Mouse (Mus musculus) testis, adult 2 months (tissue): ENCODE measurements at regions not wholly inside any gene's neighbourhood (a gene's known extent, or its start where the extent isn't known, plus 50 kb on each side); places are given as distances from the start of the nearest gene placed in this dataset.

ENCODE experiments used
- CTCF ChIP-seq: fragments of 200-500 bp; IDR thresholded peaks from 2 replicates; pipeline ENCODE4 v1.5.1; 2012; ENCODE audit warnings: low read depth, mild to moderate bottlenecking, inconsistent platforms, low read length, moderate library complexity; ENCODE audit not compliant: control insufficient read depth, insufficient read depth, insufficient replicate concordance
- POLR2A ChIP-seq: fragments of 200-500 bp; IDR thresholded peaks from 2 replicates; pipeline ENCODE4 v1.6.1; 2012; ENCODE audit warnings: low read depth, mild to moderate bottlenecking, inconsistent platforms, low read length, moderate library complexity; ENCODE audit not compliant: control insufficient read depth

DNA sequence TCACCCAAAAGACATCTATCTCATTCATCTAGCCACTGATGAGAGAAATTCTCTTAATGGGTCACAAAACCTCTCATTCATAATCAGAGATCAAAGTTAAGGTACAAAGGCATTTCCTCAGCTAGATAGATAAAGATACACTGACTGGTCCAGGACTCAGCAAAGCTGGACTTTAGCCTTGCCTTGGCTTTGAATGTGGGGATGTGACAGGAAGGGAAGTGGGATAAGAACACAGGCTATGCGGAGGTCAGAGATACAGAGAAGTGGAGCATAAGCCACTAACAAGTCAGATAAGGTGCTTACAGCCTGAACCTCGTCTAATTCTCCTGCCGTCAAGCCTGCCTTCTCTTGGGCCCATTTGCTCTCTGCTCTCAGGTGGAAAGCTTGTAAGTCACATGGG lies 50.0 kb upstream of the Tsc22d2 start:
- TF ChIP-seq CTCF (no peak), POLR2A (no peak)
